Mouse (Mus musculus) liver, embryonic 14 days (tissue): ENCODE data around the gene Srek1. TPM values are rescaled to one million over a fixed set of nuclear protein-coding genes. Genes with fewer than 3 reads are reported as not detected.

Experiments
- polyA plus RNA-seq: library from polyadenylated mRNA; depleted of rRNA; stranded (reverse); fragments of >200 nt; gene quantifications from 2 replicates; pipeline ENCODE4 v1.2.3, GENCODE M21; 2012; rRNA removed

Srek1 gene
- polyA plus RNA-seq, result 16.7 and 17.8 TPM in 2 replicates

GRCm38 (mm10) chr13:103774119-103774757, at the start of gene Srek1:
Srek1 (minus strand) TSS chr13:103774608.

Other genes starting within 250 kb of the Srek1 start
- 5.9 and 7.1 TPM in 2 replicates for gene Erbin, start 145.9 kb upstream of the Srek1 start, polyA plus RNA-seq